Mouse (Mus musculus): ENCODE data around the gene Gpr35. TPM values are rescaled to one million over a fixed set of nuclear protein-coding genes. Genes with fewer than 3 reads are reported as not detected.

The Gpr35 gene
- total RNA-seq, 2 experiments from 2014 or later, result 0.97 to 1.7 TPM

Other genes starting within 250 kb of the Gpr35 start
- 10 to 100 TPM; 39.7 to 51.8 TPM for gene Gpc1, start 119.2 kb upstream of the Gpr35 start, total RNA-seq (2021)
- gene Ankmy1, start 48.0 kb upstream of the Gpr35 start, total RNA-seq (2021), result under 1 TPM; 0.75 to 0.82 TPM
- gene Dusp28, start 43.9 kb upstream of the Gpr35 start, total RNA-seq (2021), result 10 to 100 TPM; 13.5 to 17.0 TPM
- gene Rnpepl1, start 40.1 kb upstream of the Gpr35 start, total RNA-seq (2021), result 10 to 100 TPM; 64.6 to 72.0 TPM
- 10 to 100 TPM; 16.8 to 22.4 TPM for gene Capn10, start 16.5 kb upstream of the Gpr35 start, total RNA-seq (2021)
- gene Aqp12, start 55.5 kb downstream of the Gpr35 start, total RNA-seq (2021), result under 1 TPM in 1 of 2 experiments, not detected in 1; 0.36 TPM
- 10 to 100 TPM; 15.6 to 29.2 TPM for gene Kif1a, start 151.1 kb downstream of the Gpr35 start, total RNA-seq (2021)
- gene Agxt, start 184.4 kb downstream of the Gpr35 start, total RNA-seq (2021), result 10 to 100 TPM; 20.0 to 46.3 TPM
- gene 2310007B03Rik, start 210.1 kb downstream of the Gpr35 start, total RNA-seq (2021), result not detected
- under 1 TPM; 0.06 to 0.15 TPM for gene Crocc2, start 217.9 kb downstream of the Gpr35 start, total RNA-seq (2021)

Measured in adrenal gland, postnatal 10 days (tissue).